Mouse (Mus musculus): ENCODE results near the gene Vars. TPM values are rescaled to one million over a fixed set of nuclear protein-coding genes. Genes with fewer than 3 reads are reported as not detected.
"Not testable (repeated sequence)": the region's sequence is repeated elsewhere in the genome, so short reads cannot be mapped to it uniquely, and the experiment has no call there.

Gene Vars
- polyA plus RNA-seq, 1 experiment from 2014 or later = 51.1 TPM

GRCm38 (mm10) chr17:34978239-34978638 lies 22.5 kb upstream of the Vars start:
- Histone ChIP-seq H3K4me1 (ENCODE audit: control insufficient read depth, insufficient read depth, low read length) (peaks cover 12% of the 10 kb centered on the region), H3K9me3 (ENCODE audit: control insufficient read depth, low read length) (no peaks in the 10 kb centered on the region), H3K27me3 (ENCODE audit: control insufficient read depth, insufficient read depth, low read length) (no peaks in the 10 kb centered on the region), H3K27ac (replicated peaks; ENCODE audit: low read depth, low read length) (no peak overlapping the region), H3K4me2 (ENCODE audit: low read length) (no peak overlapping the region), H3K36me3 (ENCODE audit: control insufficient read depth, insufficient read depth, low read length) (0 out of 2 replicates have a peak, but pooled peaks cover 2% of the 10 kb centered on the region), H3K9ac (replicated peaks; ENCODE audit: low read length) (no peak overlapping the region), H3K4me3 (replicated peaks; ENCODE audit: low read depth, low read length) (no peak overlapping the region)
- no peak for DNase-seq
- WGBS = 91% methylated on average over 27 of the region's 27 CpGs
- no peak for ATAC-seq (ENCODE audit: low FRiP score, low TSS enrichment)

- ATAC-seq (ENCODE audit: low FRiP score, low TSS enrichment) = no peak
- Histone ChIP-seq H3K4me1 (ENCODE audit: control insufficient read depth, insufficient read depth, low read length) (peaks cover 12% of the 10 kb centered on the region), H3K27ac (replicated peaks; ENCODE audit: low read depth, low read length) (no peak overlapping the region), H3K9me3 (ENCODE audit: control insufficient read depth, low read length) (no peaks in the 10 kb centered on the region), H3K36me3 (ENCODE audit: control insufficient read depth, insufficient read depth, low read length) (0 out of 2 replicates have a peak, but pooled peaks cover 2% of the 10 kb centered on the region), H3K4me2 (ENCODE audit: low read length) (no peak overlapping the region), H3K9ac (replicated peaks; ENCODE audit: low read length) (no peak overlapping the region), H3K27me3 (ENCODE audit: control insufficient read depth, insufficient read depth, low read length) (no peaks in the 10 kb centered on the region), H3K4me3 (replicated peaks; ENCODE audit: low read depth, low read length) (no peak overlapping the region)
- WGBS = 93% methylated on average over 4 of the region's 4 CpGs
- DNase-seq = no peak
Observed at GRCm38 (mm10) chr17:34979631-34980030, 21.2 kb upstream of the Vars start.

GRCm38 (mm10) chr17:34980655-34981054 lies 20.1 kb upstream of the Vars start:
- peak overlapping the region; percentile 96 for H3K4me2 ChIP-seq (ENCODE audit: low read length)
- 18% methylated on average over 2 of the region's 2 CpGs for WGBS
- peak overlapping the region; percentile 82 for H3K4me3 ChIP-seq (replicated peaks; ENCODE audit: low read depth, low read length)
- H3K27me3 ChIP-seq (ENCODE audit: control insufficient read depth, insufficient read depth, low read length) = no peaks in the 10 kb centered on the region
- H3K36me3 ChIP-seq (ENCODE audit: control insufficient read depth, insufficient read depth, low read length) = peaks cover 8% of the 10 kb centered on the region
- H3K9me3 ChIP-seq (ENCODE audit: control insufficient read depth, low read length) = no peaks in the 10 kb centered on the region
- ATAC-seq (ENCODE audit: low FRiP score, low TSS enrichment) = no peak
- 0 out of 2 replicates have a peak overlapping the region, but pooled peaks have one; percentile 27 for H3K27ac ChIP-seq (replicated peaks; ENCODE audit: low read depth, low read length)
- H3K4me1 ChIP-seq (ENCODE audit: control insufficient read depth, insufficient read depth, low read length) = peaks cover 12% of the 10 kb centered on the region
- DNase-seq = peak; percentile 75
- H3K9ac ChIP-seq (replicated peaks; ENCODE audit: low read length) = peak overlapping the region; percentile 84

- Histone ChIP-seq H3K9me3 (ENCODE audit: control insufficient read depth, low read length) (no peaks in the 10 kb centered on the region), H3K9ac (replicated peaks; ENCODE audit: low read length) (peak within 1 kb of the TSS; percentile 84), H3K27me3 (ENCODE audit: control insufficient read depth, insufficient read depth, low read length) (no peaks in the 10 kb centered on the region), H3K4me1 (ENCODE audit: control insufficient read depth, insufficient read depth, low read length) (peaks cover 12% of the 10 kb centered on the region), H3K27ac (replicated peaks; ENCODE audit: low read depth, low read length) (peak within 1 kb of the TSS; percentile 96), H3K4me2 (ENCODE audit: low read length) (peak within 1 kb of the TSS; percentile 96), H3K4me3 (replicated peaks; ENCODE audit: low read depth, low read length) (peak within 1 kb of the TSS; percentile 82), H3K36me3 (ENCODE audit: control insufficient read depth, insufficient read depth, low read length) (peaks cover 16% of the 10 kb centered on the region)
- under 1% methylated on average over 58 of the region's 58 CpGs for WGBS
- peak; percentile 96 for DNase-seq
- peak; percentile 96 for ATAC-seq (ENCODE audit: low FRiP score, low TSS enrichment)
Observed at GRCm38 (mm10) chr17:34981690-34982180, 19.1 kb upstream of the Vars start, which contains the start of gene Lsm2. TSS of gene Lsm2 (plus strand) at chr17:34981862.

- Histone ChIP-seq H3K4me3 (replicated peaks; ENCODE audit: low read depth, low read length) (peak overlapping the region; percentile 82), H3K36me3 (ENCODE audit: control insufficient read depth, insufficient read depth, low read length) (peaks cover 15% of the 10 kb centered on the region), H3K27ac (replicated peaks; ENCODE audit: low read depth, low read length) (peak overlapping the region; percentile 96), H3K4me1 (ENCODE audit: control insufficient read depth, insufficient read depth, low read length) (peaks cover 12% of the 10 kb centered on the region), H3K9me3 (ENCODE audit: control insufficient read depth, low read length) (no peaks in the 10 kb centered on the region), H3K4me2 (ENCODE audit: low read length) (peak overlapping the region; percentile 96), H3K27me3 (ENCODE audit: control insufficient read depth, insufficient read depth, low read length) (no peaks in the 10 kb centered on the region), H3K9ac (replicated peaks; ENCODE audit: low read length) (peak overlapping the region; percentile 84)
- no peak for ATAC-seq (ENCODE audit: low FRiP score, low TSS enrichment)
- DNase-seq = no peak
- under 1% methylated on average over 15 of the region's 15 CpGs for WGBS
Observed at GRCm38 (mm10) chr17:34982328-34982727, 18.5 kb upstream of the Vars start.

- Histone ChIP-seq H3K9me3 (ENCODE audit: control insufficient read depth, low read length) (no peaks in the 10 kb centered on the region), H3K9ac (replicated peaks; ENCODE audit: low read length) (no peak overlapping the region), H3K4me1 (ENCODE audit: control insufficient read depth, insufficient read depth, low read length) (peaks cover 12% of the 10 kb centered on the region), H3K36me3 (ENCODE audit: control insufficient read depth, insufficient read depth, low read length) (peaks cover 24% of the 10 kb centered on the region), H3K27ac (replicated peaks; ENCODE audit: low read depth, low read length) (no peak overlapping the region), H3K4me3 (replicated peaks; ENCODE audit: low read depth, low read length) (no peak overlapping the region), H3K27me3 (ENCODE audit: control insufficient read depth, insufficient read depth, low read length) (no peaks in the 10 kb centered on the region), H3K4me2 (ENCODE audit: low read length) (no peak overlapping the region)
- ATAC-seq (ENCODE audit: low FRiP score, low TSS enrichment) (no peak), DNase-seq (peak; percentile 73)
- 78% methylated on average over 2 of the region's 2 CpGs for WGBS
Observed at GRCm38 (mm10) chr17:34984218-34984617, 16.6 kb upstream of the Vars start.

GRCm38 (mm10) chr17:34994751-34995150 lies 6.0 kb upstream of the Vars start:
- no peaks in the 10 kb centered on the region for H3K27me3 ChIP-seq (ENCODE audit: control insufficient read depth, insufficient read depth, low read length)
- ATAC-seq (ENCODE audit: low FRiP score, low TSS enrichment) = no peak
- no peak overlapping the region for H3K27ac ChIP-seq (replicated peaks; ENCODE audit: low read depth, low read length)
- H3K4me2 ChIP-seq (ENCODE audit: low read length) = no peak overlapping the region
- no peak overlapping the region for H3K4me3 ChIP-seq (replicated peaks; ENCODE audit: low read depth, low read length)
- H3K4me1 ChIP-seq (ENCODE audit: control insufficient read depth, insufficient read depth, low read length) = no peaks in the 10 kb centered on the region
- no peaks in the 10 kb centered on the region for H3K9me3 ChIP-seq (ENCODE audit: control insufficient read depth, low read length)
- DNase-seq = no peak
- H3K36me3 ChIP-seq (ENCODE audit: control insufficient read depth, insufficient read depth, low read length) = peaks cover 11% of the 10 kb centered on the region
- no peak overlapping the region for H3K9ac ChIP-seq (replicated peaks; ENCODE audit: low read length)

- not testable (repeated sequence) for H3K4me1 ChIP-seq (ENCODE audit: control insufficient read depth, insufficient read depth, low read length); ATAC-seq (ENCODE audit: low FRiP score, low TSS enrichment); H3K4me3 ChIP-seq (replicated peaks; ENCODE audit: low read depth, low read length); DNase-seq; H3K27me3 ChIP-seq (ENCODE audit: control insufficient read depth, insufficient read depth, low read length); H3K9me3 ChIP-seq (ENCODE audit: control insufficient read depth, low read length); H3K27ac ChIP-seq (replicated peaks; ENCODE audit: low read depth, low read length); H3K36me3 ChIP-seq (ENCODE audit: control insufficient read depth, insufficient read depth, low read length); H3K9ac ChIP-seq (replicated peaks; ENCODE audit: low read length); H3K4me2 ChIP-seq (ENCODE audit: low read length)
- 97% methylated on average over 4 of the region's 4 CpGs for WGBS
Observed at GRCm38 (mm10) chr17:34995192-34995591, 5.6 kb upstream of the Vars start.

- DNase-seq; H3K9ac ChIP-seq (replicated peaks; ENCODE audit: low read length): not testable (repeated sequence)
Observed at GRCm38 (mm10) chr17:34995927-34996326, 4.9 kb upstream of the Vars start.

More at GRCm38 (mm10) chr17:34995927-34996326, 4.9 kb upstream of the Vars start:
- 96% methylated on average over 4 of the region's 4 CpGs for WGBS
- H3K4me2 ChIP-seq (ENCODE audit: low read length); H3K27me3 ChIP-seq (ENCODE audit: control insufficient read depth, insufficient read depth, low read length); H3K36me3 ChIP-seq (ENCODE audit: control insufficient read depth, insufficient read depth, low read length); H3K4me3 ChIP-seq (replicated peaks; ENCODE audit: low read depth, low read length); H3K27ac ChIP-seq (replicated peaks; ENCODE audit: low read depth, low read length); H3K9me3 ChIP-seq (ENCODE audit: control insufficient read depth, low read length); H3K4me1 ChIP-seq (ENCODE audit: control insufficient read depth, insufficient read depth, low read length); ATAC-seq (ENCODE audit: low FRiP score, low TSS enrichment): not testable (repeated sequence)
